In the genomic region with DNA sequence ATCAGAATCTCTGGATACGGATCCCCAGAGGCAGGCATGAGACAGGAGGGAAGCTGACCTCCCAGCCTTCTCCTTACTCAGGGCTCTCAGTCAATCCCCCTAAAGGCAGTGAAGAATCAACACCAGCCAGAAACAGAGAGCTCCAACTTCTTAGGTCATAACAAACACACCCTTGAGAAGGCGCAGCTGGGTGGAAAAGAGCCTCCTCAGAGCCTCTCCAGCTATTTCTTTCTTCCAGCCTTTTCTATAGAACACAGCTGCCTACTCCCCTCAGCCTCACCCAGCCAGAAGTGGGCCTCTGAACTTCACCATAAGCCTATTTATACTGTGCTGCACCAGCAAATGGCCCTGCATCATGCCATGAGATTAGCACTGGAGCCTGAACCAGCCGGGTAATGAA, we compare ENCODE assay signal across 12 mouse cellular contexts.
DNase-seq lines count a peak whose midpoint lies in the region; ATAC-seq lines count a peak whose summit lies in the region.
"Had no signal": no experiment of that assay in that cellular context is flagged by ENCODE, and none has a peak within 500 bp of the region (broad histone marks: within the 10 kb centered on the region; RNA-seq: fewer than 3 reads in every experiment).

No protein-coding gene starts in this region.

- no peak overlapping the region for H3K9ac ChIP-seq in forebrain, embryonic 16.5 days (replicated peaks; ENCODE audit: low read depth, low read length)
- no peak overlapping the region for H3K9ac ChIP-seq in kidney, embryonic 16.5 days (replicated peaks; ENCODE audit: low read length)
- no peak overlapping the region for H3K9ac ChIP-seq in neural tube, embryonic 13.5 days
- 0 out of 2 replicates have a peak overlapping the region, but pooled peaks have one; percentile 7 for H3K9ac ChIP-seq in stomach, embryonic 16.5 days (ENCODE audit: low read length)

- DNase-seq in forebrain, embryonic 10.5 days (ENCODE audit: extremely low spot score, low spot score): no peak
- no peak for DNase-seq in kidney, adult 8-10 months
- no peak for DNase-seq in neural tube, embryonic 10.5 days (ENCODE audit: extremely low spot score, low spot score)
- no peak for DNase-seq in spleen, adult 18-20 months
- DNase-seq: adrenal gland, postnatal 36 days; B cell, adult 2 months; cerebellum, postnatal 14 days; kidney, adult 18-20 months had no signal

- H3K27me3 ChIP-seq in forebrain, embryonic 10.5 days (ENCODE audit: poor library complexity, severe bottlenecking): no peaks in the 10 kb centered on the region
- H3K27me3 ChIP-seq in forebrain, embryonic 16.5 days (replicated peaks; ENCODE audit: control insufficient read depth, insufficient read depth, low read length): no peaks in the 10 kb centered on the region
- H3K27me3 ChIP-seq in kidney, embryonic 16.5 days (ENCODE audit: insufficient read depth, low read length): no peaks in the 10 kb centered on the region
- H3K27me3 ChIP-seq in neural tube, embryonic 13.5 days: no peaks in the 10 kb centered on the region
- no peaks in the 10 kb centered on the region for H3K27me3 ChIP-seq in stomach, embryonic 16.5 days (ENCODE audit: control insufficient read depth, insufficient read depth, low read length)

- no peaks in the 10 kb centered on the region for H3K9me3 ChIP-seq in forebrain, embryonic 10.5 days
- H3K9me3 ChIP-seq in forebrain, embryonic 16.5 days (ENCODE audit: control insufficient read depth, low read length): no peaks in the 10 kb centered on the region
- H3K9me3 ChIP-seq in kidney, embryonic 16.5 days (ENCODE audit: low read length): no peaks in the 10 kb centered on the region
- no peaks in the 10 kb centered on the region for H3K9me3 ChIP-seq in neural tube, embryonic 13.5 days
- no peaks in the 10 kb centered on the region for H3K9me3 ChIP-seq in stomach, embryonic 16.5 days (replicated peaks; ENCODE audit: control insufficient read depth, low read length)

- peak overlapping the region; percentile 56 for H3K27ac ChIP-seq in forebrain, embryonic 10.5 days
- no peak overlapping the region for H3K27ac ChIP-seq in forebrain, embryonic 16.5 days (ENCODE audit: low read length)
- H3K27ac ChIP-seq in kidney, embryonic 16.5 days (ENCODE audit: low read length): no peak overlapping the region
- 0 out of 2 replicates have a peak overlapping the region, but pooled peaks have one; percentile 33 for H3K27ac ChIP-seq in neural tube, embryonic 13.5 days (replicated peaks)
- H3K27ac ChIP-seq in stomach, embryonic 16.5 days (ENCODE audit: low read length): peak overlapping the region; percentile 88

- H3K4me1 ChIP-seq in forebrain, embryonic 10.5 days: peaks cover 36% of the 10 kb centered on the region
- 0 out of 2 replicates have a peak, but pooled peaks cover 2% of the 10 kb centered on the region for H3K4me1 ChIP-seq in forebrain, embryonic 16.5 days (replicated peaks; ENCODE audit: control insufficient read depth, insufficient read depth, low read length)
- peaks cover 8% of the 10 kb centered on the region; the same call in 1 of the 2 replicates for H3K4me1 ChIP-seq in kidney, embryonic 16.5 days (ENCODE audit: insufficient read depth, low read length)
- peaks cover 7% of the 10 kb centered on the region for H3K4me1 ChIP-seq in neural tube, embryonic 13.5 days (replicated peaks)
- peaks cover 38% of the 10 kb centered on the region for H3K4me1 ChIP-seq in stomach, embryonic 16.5 days (ENCODE audit: control insufficient read depth, insufficient read depth, low read length)

- H3K36me3 ChIP-seq in forebrain, embryonic 10.5 days (replicated peaks): no peaks in the 10 kb centered on the region
- no peaks in the 10 kb centered on the region for H3K36me3 ChIP-seq in forebrain, embryonic 16.5 days (ENCODE audit: control insufficient read depth, insufficient read depth)
- no peaks in the 10 kb centered on the region for H3K36me3 ChIP-seq in kidney, embryonic 16.5 days (ENCODE audit: insufficient read depth, low read length)
- no peaks in the 10 kb centered on the region for H3K36me3 ChIP-seq in neural tube, embryonic 13.5 days
- H3K36me3 ChIP-seq in stomach, embryonic 16.5 days (ENCODE audit: control insufficient read depth, insufficient read depth, low read length): no peaks in the 10 kb centered on the region

- H3K4me2 ChIP-seq in forebrain, embryonic 16.5 days (ENCODE audit: low read length): no peak overlapping the region
- no peak overlapping the region for H3K4me2 ChIP-seq in kidney, embryonic 16.5 days (replicated peaks; ENCODE audit: low read depth, low read length)
- no peak overlapping the region for H3K4me2 ChIP-seq in neural tube, embryonic 13.5 days
- no peak overlapping the region for H3K4me2 ChIP-seq in stomach, embryonic 16.5 days (ENCODE audit: low read depth, low read length)

- ATAC-seq in forebrain, embryonic 16.5 days: no peak
- peak; percentile 68 for ATAC-seq in kidney, embryonic 16.5 days (ENCODE audit: low FRiP score, low TSS enrichment)
- no peak for ATAC-seq in neural tube, embryonic 13.5 days (ENCODE audit: low read depth)
- ATAC-seq in stomach, embryonic 16.5 days (ENCODE audit: insufficient read depth, low FRiP score): peak; percentile 71

- 62% methylated on average over 3 of the region's 3 CpGs for WGBS in forebrain, embryonic 10.5 days
- WGBS in forebrain, embryonic 16.5 days: 48% methylated on average over 3 of the region's 3 CpGs
- 65% methylated on average over 3 of the region's 3 CpGs for WGBS in kidney, embryonic 16.5 days
- 68% methylated on average over 3 of the region's 3 CpGs for WGBS in neural tube, embryonic 13.5 days
- 27% methylated on average over 3 of the region's 3 CpGs for WGBS in stomach, embryonic 16.5 days

- H3K4me3 ChIP-seq in forebrain, embryonic 10.5 days: no peak overlapping the region
- no peak overlapping the region for H3K4me3 ChIP-seq in forebrain, embryonic 16.5 days (replicated peaks; ENCODE audit: low read length)
- no peak overlapping the region for H3K4me3 ChIP-seq in kidney, embryonic 16.5 days (ENCODE audit: low read length)
- no peak overlapping the region for H3K4me3 ChIP-seq in neural tube, embryonic 13.5 days
- no peak overlapping the region for H3K4me3 ChIP-seq in stomach, embryonic 16.5 days (replicated peaks; ENCODE audit: low read length)

Comparison
In these comparisons a context has a peak if more than half of its experiments do, and no peak if none do; other contexts are left out.
1. H3K27ac ChIP-seq: peak in forebrain, embryonic 10.5 days (single experiment), neural tube, embryonic 13.5 days (single experiment) and stomach, embryonic 16.5 days (single experiment); none in forebrain, embryonic 16.5 days (single experiment) and kidney, embryonic 16.5 days (single experiment).
2. ATAC-seq: peak in kidney, embryonic 16.5 days (single experiment) and stomach, embryonic 16.5 days (single experiment); none in forebrain, embryonic 16.5 days (single experiment) and neural tube, embryonic 13.5 days (single experiment).